Mouse (Mus musculus) erythroid progenitor cell, adult 5-6 weeks (primary cell): ENCODE results near the gene Pigb. TPM values are rescaled to one million over a fixed set of nuclear protein-coding genes. Genes with fewer than 3 reads are reported as not detected.

ENCODE experiments used
- ATAC-seq: replicated peaks from 2 replicates; pipeline ENCODE4 v1.8.0; 2016; ENCODE audit warnings: moderate number of reproducible peaks, mild to moderate bottlenecking, moderate TSS enrichment, inconsistent platforms; ENCODE audit not compliant: poor library complexity, low FRiP score, severe bottlenecking
- total RNA-seq, 2 experiments: library from RNA; stranded (forward) in 1 of 2; stranded (reverse) in 1 of 2; fragments of 150-400 nt in 1 of 2; fragments of 186-747, 209-891 nt in 1 of 2; gene quantifications; 2 replicates each; pipeline versions ENCODE4 v1.2.3 to v1.2.4; 2015 to 2017; ENCODE audit warnings: low replicate concordance in 2 of 2

Pigb gene
- total RNA-seq, 2 experiments from 2014 or later = 0.83 to 14.7 TPM

- ATAC-seq = no peak
Measured at GRCm38 (mm10) chr9:73001314-73002011, 38.7 kb downstream of the Pigb start.

- ATAC-seq = no peak
Measured at GRCm38 (mm10) chr9:73000487-73000886, 39.7 kb downstream of the Pigb start.

- ATAC-seq = no peak
Measured at GRCm38 (mm10) chr9:72996806-72997205, 43.4 kb downstream of the Pigb start.

- ATAC-seq = no peak
Measured at GRCm38 (mm10) chr9:72996167-72996566, 44.0 kb downstream of the Pigb start.

- ATAC-seq = no peak
Measured at GRCm38 (mm10) chr9:72992576-72992975, 47.6 kb downstream of the Pigb start.

GRCm38 (mm10) chr9:72991420-72991819 lies 48.8 kb downstream of the Pigb start:
- ATAC-seq = no peak

GRCm38 (mm10) chr9:72988706-72989105 lies 51.5 kb downstream of the Pigb start:
- ATAC-seq = no peak

- no peak for ATAC-seq
Measured at GRCm38 (mm10) chr9:72987703-72988102, 52.5 kb downstream of the Pigb start.

GRCm38 (mm10) chr9:72985250-72986220 lies 54.6 kb downstream of the Pigb start, which contains the start of the genes Ccpg1os and Ccpg1:
Ccpg1os (minus strand) TSS chr9:72985382.
Ccpg1 (plus strand) TSS chr9:72985429.
- ATAC-seq = peak; percentile 98

- ATAC-seq = no peak
Measured at GRCm38 (mm10) chr9:72983066-72983465, 57.1 kb downstream of the Pigb start.

GRCm38 (mm10) chr9:72975242-72975641 lies 64.9 kb downstream of the Pigb start:
- no peak for ATAC-seq

- no peak for ATAC-seq
Measured at GRCm38 (mm10) chr9:72974734-72975133, 65.4 kb downstream of the Pigb start.

- ATAC-seq = no peak
Measured at GRCm38 (mm10) chr9:72972984-72973383, 67.2 kb downstream of the Pigb start.

GRCm38 (mm10) chr9:72972435-72972834 lies 67.7 kb downstream of the Pigb start:
- no peak for ATAC-seq

- no peak for ATAC-seq
Measured at GRCm38 (mm10) chr9:72969874-72970273, 70.3 kb downstream of the Pigb start.

- ATAC-seq = no peak
Measured at GRCm38 (mm10) chr9:72968349-72969061, 71.7 kb downstream of the Pigb start.

- no peak for ATAC-seq
Measured at GRCm38 (mm10) chr9:72961959-72962358, 78.2 kb downstream of the Pigb start.

GRCm38 (mm10) chr9:72961346-72961745 lies 78.8 kb downstream of the Pigb start:
- no peak for ATAC-seq

- no peak for ATAC-seq
Measured at GRCm38 (mm10) chr9:72958521-72959450, 81.4 kb downstream of the Pigb start, which contains the start of the genes Dyx1c1 and Gm44503. Dyx1c1 (plus strand) TSS chr9:72958785. Gm44503 (plus strand) TSS chr9:72958852.
